Mouse (Mus musculus): ENCODE data around the gene Ids. TPM values are rescaled to one million over a fixed set of nuclear protein-coding genes. Genes with fewer than 3 reads are reported as not detected.
"Not testable (repeated sequence)": the region's sequence is repeated elsewhere in the genome, so short reads cannot be mapped to it uniquely, and the experiment has no call there.

Ids gene
- 100 to 1,000 TPM; 350 to 363 TPM for total RNA-seq (2021)

DNA sequence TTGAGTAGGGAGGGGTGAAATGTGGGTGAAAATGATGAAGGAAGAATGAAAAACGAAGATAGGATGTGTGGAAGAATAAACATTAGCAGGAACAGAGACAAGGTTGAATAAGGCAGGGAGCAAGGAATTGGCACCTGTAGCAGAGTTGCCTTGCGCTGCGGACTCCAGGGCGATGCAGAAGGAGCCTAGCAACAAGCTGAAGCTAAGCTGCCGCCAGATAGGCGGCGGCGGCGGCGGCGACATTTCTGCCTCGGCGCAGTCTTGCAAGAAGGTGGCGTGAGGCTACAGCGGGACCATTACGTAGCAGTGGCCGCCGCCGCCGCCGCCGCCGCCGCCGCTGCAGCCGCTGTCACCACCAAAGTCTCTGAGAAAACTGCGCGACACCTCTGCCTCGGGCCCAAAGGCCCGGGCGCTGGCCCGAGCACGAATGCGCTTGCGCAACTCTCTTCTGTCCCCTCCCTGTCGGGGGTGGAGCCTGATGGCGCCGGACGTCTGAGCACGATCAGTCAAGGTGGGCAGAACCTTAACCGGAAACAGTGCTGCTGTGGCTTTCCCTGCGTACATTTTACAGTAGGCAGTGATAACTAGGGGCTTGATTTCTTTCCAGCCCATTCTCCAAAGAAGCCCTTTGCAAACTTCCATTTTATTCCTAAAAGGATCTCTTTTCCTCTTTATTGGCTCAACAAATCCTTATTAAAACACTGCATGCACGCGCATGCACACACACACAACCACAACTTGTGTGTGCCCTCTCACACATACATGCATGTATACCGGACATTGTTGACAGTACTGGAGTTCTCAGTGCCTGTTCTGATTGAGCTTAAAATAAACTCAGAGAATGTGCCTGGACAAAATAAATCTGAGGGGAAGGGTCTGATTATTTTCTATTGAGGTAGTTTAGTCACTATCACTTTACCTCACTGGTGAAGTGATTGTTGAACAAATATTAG is at the start of gene Ids:
Ids (minus strand) TSS at position 424 of the 953 bp plus-strand sequence.
- intact Hi-C loops (cut with DNase I) = no loop called here
- DNase-seq (ENCODE audit: low spot score in 2 of 2) = peak; percentile 76 to 90

GRCm38 (mm10) chrX:70392636-70393035 is 27.8 kb upstream of the Ids start:
- DNase-seq (ENCODE audit: low spot score in 2 of 2); intact Hi-C loops (cut with DNase I): not testable (repeated sequence)

DNA sequence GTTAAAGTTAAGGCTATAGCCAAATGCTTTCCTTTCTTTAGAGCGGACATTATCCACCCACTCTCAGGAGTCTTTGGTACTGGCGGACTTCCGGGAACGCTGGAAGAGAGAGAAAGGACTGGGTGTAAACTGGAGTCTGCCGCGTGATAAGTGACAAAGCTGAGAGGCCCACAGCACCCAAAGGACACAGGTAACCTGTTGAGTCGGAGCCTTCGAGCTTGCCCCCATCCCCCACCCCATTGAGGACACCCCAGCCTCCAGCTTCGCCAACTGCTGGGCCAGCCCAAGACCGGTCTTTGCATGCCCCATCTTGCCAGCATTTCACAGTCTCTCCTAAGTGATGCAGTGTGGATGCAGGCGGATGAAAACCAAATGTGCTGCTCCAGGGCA is 21.1 kb upstream of the Ids start:
- DNase-seq (ENCODE audit: low spot score in 2 of 2) = no peak
- intact Hi-C loops (cut with DNase I) = loop anchor here (1.0 kb wide), 1 partner anchor 90 kb away; no protein-coding TSS in a partner anchor

- DNase-seq (ENCODE audit: low spot score in 2 of 2) = peak; percentile 80 to 91
- intact Hi-C loops (cut with DNase I) = no loop called here
Observed at GRCm38 (mm10) chrX:70385276-70385961, 20.5 kb upstream of the Ids start, which contains the start of gene 1110012L19Rik. Gene 1110012L19Rik (plus strand): TSS chrX:70385877.

GRCm38 (mm10) chrX:70384917-70385275 is 20.0 kb upstream of the Ids start:
- intact Hi-C loops (cut with DNase I) = no loop called here
- no peak for DNase-seq (ENCODE audit: low spot score in 2 of 2)

DNA sequence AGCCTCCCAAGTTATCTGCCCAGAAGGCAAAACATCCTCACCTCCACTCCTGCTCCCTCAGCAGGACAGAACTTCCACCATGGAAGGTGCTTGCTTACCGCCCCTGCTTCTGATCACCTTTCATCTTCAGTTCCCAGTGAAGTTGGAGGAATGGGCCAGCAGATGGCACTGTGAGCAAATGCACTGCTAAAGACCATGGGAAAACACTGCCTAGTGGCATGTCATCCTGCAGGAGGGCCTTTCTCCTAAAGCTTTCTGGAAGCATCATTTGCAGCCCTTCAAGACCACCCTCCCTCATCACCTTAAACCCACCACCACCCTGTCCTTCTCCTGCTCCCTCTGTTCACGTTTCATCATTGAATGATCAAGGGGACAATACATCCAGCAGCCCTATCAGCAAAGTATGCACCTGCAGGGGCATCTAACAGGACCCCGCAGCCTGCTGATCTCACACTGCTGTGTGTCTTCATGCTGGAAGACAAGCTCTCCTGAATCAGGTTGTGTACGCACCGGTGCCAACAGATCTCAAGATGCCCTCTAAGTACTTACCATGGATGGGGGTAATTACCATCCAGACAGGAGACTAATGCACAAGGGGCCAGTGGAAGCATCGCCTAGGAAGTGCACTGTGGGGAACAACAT is 9.7 kb upstream of the Ids start:
- intact Hi-C loops (cut with DNase I) = loop anchor here (5.0 kb wide), 1 partner anchor 193 kb away; no protein-coding TSS in a partner anchor
- DNase-seq (ENCODE audit: low spot score in 2 of 2) = not testable (repeated sequence)

DNA sequence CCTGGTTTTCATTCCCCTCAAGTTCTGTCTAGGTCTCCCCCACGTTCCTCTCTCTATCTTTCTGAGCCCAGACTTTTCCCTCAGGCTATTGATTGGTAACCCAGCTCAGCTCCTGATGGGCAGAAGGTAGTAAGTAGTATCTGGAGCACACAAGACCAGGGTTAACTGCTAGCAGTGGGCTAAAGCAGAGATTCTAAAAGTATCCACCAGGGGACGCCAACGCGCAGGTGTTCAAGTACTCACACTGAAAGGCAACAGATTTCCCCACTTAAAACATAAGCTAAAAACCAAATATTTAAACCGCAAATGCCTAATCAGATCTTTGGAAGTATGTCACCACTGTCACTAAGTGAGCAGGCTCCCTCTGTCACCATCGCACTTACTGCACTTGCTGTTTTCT is 4.9 kb upstream of the Ids start:
- intact Hi-C loops (cut with DNase I) = not testable (repeated sequence)

DNA sequence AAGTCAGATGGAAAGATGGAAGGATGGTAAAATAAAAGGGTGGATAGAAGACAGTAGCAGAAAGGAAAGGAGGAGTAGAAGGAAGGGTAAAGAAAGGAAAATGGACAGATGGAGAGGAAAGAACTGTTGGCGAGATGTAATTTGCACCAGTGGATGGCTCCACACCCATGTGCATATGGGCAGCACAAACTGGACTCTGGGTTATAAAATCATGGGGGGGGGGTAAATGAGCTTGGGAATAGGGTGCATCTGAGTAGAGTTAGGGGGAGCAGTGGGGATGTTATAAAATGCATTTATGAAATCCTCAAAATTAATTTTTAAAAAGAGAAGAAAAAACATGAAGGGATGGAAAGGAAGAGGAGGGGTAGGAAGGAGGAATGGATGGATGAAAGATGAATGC is 682 bp downstream of the Ids start:
- DNase-seq (ENCODE audit: low spot score in 2 of 2) = no peak
- intact Hi-C loops (cut with DNase I) = no loop called here

More for the DNA sequence above, 4.9 kb upstream of the Ids start:
- DNase-seq (ENCODE audit: low spot score in 2 of 2) = not testable (repeated sequence)

DNA sequence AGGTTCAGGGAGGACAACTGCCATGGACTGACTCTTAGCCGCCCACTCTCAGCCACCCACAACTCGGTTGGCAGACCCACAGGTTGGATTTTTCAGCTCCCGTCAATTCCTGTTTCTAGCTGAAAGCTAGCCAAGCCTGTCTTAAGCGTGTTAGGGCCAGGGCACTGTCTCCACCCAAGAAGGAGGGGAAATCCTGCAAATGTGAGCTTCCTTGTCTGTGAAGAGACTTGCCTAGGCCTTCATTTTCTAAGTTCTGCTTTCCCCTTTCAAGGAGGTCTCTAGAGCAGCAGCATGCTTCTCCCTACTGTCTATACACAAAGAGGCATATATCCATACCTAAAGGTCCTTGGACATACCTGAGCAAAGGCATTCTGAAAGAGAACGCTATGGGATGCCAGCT is 1.4 kb downstream of the Ids start:
- intact Hi-C loops (cut with DNase I) = no loop called here
- peak; percentile 20 to 23 for DNase-seq (ENCODE audit: low spot score in 2 of 2)

DNA sequence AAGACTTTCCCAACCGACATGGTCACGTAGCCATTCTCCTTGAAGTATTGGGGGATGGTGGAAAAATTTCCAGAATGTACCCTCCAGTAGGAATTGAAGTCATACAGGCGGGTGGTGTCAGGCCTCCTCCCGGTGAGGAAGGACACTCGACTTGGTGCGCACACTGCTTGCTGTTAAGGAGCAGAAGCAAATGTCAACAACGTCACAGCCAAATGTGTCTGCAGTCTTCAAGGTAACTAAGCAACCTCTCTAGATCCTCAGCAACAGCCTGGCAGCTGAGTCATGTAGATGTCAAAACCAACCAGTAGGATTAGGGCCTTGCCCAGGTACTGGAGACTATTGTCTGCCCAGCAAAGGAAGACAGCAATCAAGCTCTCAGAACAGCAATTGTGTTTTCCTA is 1.9 kb downstream of the Ids start:
- intact Hi-C loops (cut with DNase I) = no loop called here
- DNase-seq (ENCODE audit: low spot score in 2 of 2) = peak in 1 of 2 experiments; percentile 24

GRCm38 (mm10) chrX:70330202-70330843 is 34.6 kb downstream of the Ids start:
- intact Hi-C loops (cut with DNase I) = loop anchor here (2.0 kb wide), 2 partner anchors 1380 to 1492 kb away; no protein-coding TSS in a partner anchor
- peak; percentile 53 to 63 for DNase-seq (ENCODE audit: low spot score in 2 of 2)

DNA sequence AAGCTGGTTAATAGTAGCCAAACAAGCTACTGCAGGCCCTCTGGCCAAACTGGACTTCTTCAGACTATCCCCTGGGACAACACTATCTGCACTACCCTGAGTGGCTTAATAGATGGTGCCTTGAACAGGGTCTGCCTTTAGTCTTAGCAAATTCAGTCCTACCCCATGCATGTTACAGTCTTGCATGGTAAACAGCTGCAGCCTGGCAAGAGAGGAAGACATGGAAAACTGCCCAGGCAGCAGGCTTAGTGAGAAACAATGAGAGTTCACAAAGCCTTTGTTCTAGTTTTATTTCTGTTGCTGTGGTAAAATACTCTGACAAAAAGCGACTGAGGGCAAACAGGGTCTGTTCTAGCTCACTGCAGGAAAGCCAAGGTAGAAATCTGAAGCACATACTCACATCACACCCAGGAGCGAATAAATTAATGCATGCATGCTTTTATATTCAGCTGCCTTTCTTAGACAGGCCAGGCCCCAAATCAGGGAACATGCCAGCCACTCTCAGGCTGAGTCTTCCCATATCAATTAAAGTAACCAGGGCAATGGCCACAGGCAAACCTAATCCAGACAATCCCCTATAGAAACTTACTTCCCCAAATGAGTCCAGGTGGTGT is 36.2 kb downstream of the Ids start:
- intact Hi-C loops (cut with DNase I) = no loop called here
- no peak for DNase-seq (ENCODE audit: low spot score in 2 of 2)

GRCm38 (mm10) chrX:70327656-70328055 is 37.2 kb downstream of the Ids start:
- intact Hi-C loops (cut with DNase I) = no loop called here

GRCm38 (mm10) chrX:70319254-70319653 is 45.6 kb downstream of the Ids start:
- intact Hi-C loops (cut with DNase I) = no loop called here
- no peak for DNase-seq (ENCODE audit: low spot score in 2 of 2)

More at GRCm38 (mm10) chrX:70327656-70328055, 37.2 kb downstream of the Ids start:
- DNase-seq (ENCODE audit: low spot score in 2 of 2) = no peak

DNA sequence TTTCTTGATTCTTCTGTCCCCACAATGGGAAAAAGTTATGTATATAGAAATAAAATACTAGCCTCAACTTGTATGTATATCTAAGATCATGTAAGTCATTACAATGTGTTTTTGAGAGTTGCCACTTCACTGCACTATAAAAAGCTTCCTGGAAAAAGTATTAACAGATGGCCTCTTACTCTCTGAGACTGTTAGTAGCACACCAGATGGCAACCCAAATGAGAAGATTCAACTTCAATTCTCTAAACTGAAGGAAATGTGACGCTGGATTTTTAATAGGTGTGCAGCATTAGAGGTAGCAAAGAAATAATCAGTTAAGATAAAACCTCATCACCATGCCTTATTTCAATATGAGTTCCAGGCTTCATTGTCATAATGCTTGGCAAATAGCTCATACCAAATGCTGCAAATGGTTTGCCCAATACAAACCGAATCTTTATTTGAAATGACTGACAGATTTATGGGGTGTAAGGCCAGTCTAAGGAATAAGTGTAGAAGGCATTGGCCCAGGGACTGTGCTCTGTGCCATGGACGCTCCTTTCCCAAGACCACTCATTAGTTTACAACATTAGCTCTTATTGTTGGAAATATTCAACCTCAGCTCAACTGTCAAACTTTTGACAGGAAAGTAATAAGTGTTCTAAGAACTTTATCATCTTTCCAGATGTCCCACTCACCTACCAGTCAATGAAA is 49.8 kb downstream of the Ids start:
- intact Hi-C loops (cut with DNase I) = no loop called here
- peak in 1 of 2 experiments; percentile 39 for DNase-seq (ENCODE audit: low spot score in 2 of 2)

Measured in left cerebral cortex, postnatal 25 days (tissue).